Mouse (Mus musculus): ENCODE results near the gene Gabarapl2.

DNA sequence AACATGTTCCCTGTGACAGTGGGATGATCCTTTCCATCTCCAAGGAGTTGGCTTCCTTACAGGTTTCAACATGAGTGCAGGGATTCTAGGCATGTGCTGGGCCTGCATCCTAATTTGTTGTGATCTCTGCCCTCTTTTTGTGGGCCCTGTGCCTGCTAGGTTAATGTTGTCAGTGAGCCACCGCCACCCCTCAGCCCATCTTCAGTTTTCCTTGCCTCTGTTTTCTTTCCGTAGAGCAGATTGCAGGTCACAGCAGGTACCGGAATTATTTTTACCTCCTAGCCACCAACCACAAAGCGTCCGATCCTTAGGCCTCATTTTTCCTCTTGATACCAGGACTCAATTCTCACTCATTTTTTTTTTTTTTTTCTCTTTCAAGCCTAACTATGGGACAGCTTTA is 11.4 kb downstream of the Gabarapl2 start:
- TF ChIP-seq CTCF (IDR thresholded peaks at IDR 0.05) (no peak), EP300 (IDR thresholded peaks at IDR 0.05; ENCODE audit: insufficient read depth, low read depth, low read length) (no peak), POLR2A (IDR thresholded peaks at IDR 0.05; ENCODE audit: insufficient read depth, low read depth, low read length) (no peak)

Measured in heart, adult 2 months (tissue).